Mouse (Mus musculus) hindbrain, embryonic 11.5 days (tissue): ENCODE measurements around the gene Mtus2. TPM values are rescaled to one million over a fixed set of nuclear protein-coding genes. Genes with fewer than 3 reads are reported as not detected.

ENCODE experiments used
- ATAC-seq: fragments of 200-750 bp; cut with Nextera tagmentation; 2 replicates; pipeline ENCODE4 v1.8.0; 2017; ENCODE audit warnings: mild to moderate bottlenecking, moderate TSS enrichment, moderate library complexity; ENCODE audit not compliant: low FRiP score
- DNase-seq: peaks from one replicate; pipeline ENCODE4 v3.0.0-alpha.2; 2015; ENCODE audit warnings: low spot score
- H3K27ac ChIP-seq: fragments of 300-500 bp; sonication (generic); 2 replicates; pipeline ENCODE4 v1.5.1; 2014; ENCODE audit warnings: mild to moderate bottlenecking, low read depth, low read length
- H3K27me3 ChIP-seq: fragments of 300-500 bp; sonication (generic); 2 replicates; pipeline ENCODE4 v1.6.1; 2014; ENCODE audit warnings: mild to moderate bottlenecking, low read length, moderate library complexity, mixed read lengths; ENCODE audit not compliant: control insufficient read depth, insufficient read depth
- H3K36me3 ChIP-seq: fragments of 300-500 bp; sonication (generic); 2 replicates; pipeline ENCODE4 v1.6.1; 2014; ENCODE audit warnings: mild to moderate bottlenecking, low read length, moderate library complexity, mixed read lengths; ENCODE audit not compliant: control insufficient read depth, insufficient read depth
- H3K4me1 ChIP-seq: fragments of 300-500 bp; sonication (generic); replicated peaks from 2 replicates; pipeline ENCODE4 v1.6.1; 2014; ENCODE audit warnings: low read length, mixed read lengths; ENCODE audit not compliant: control insufficient read depth, insufficient read depth
- H3K4me2 ChIP-seq: fragments of 300-500 bp; sonication (generic); replicated peaks from 2 replicates; pipeline ENCODE4 v1.6.1; 2014; ENCODE audit warnings: mild to moderate bottlenecking, low read depth, low read length
- H3K4me3 ChIP-seq: fragments of 300-500 bp; sonication (generic); 2 replicates; pipeline ENCODE4 v1.5.1; 2014; ENCODE audit warnings: low read depth, low read length
- H3K9ac ChIP-seq: fragments of 300-500 bp; sonication (generic); 2 replicates; pipeline ENCODE4 v1.6.1; 2014; ENCODE audit warnings: low read depth, low read length
- H3K9me3 ChIP-seq: fragments of 300-500 bp; sonication (generic); 2 replicates; pipeline ENCODE4 v1.6.1; 2016; ENCODE audit warnings: low read length; ENCODE audit not compliant: control insufficient read depth
- WGBS: fragments of 180-500 bp; shearing (Covaris S2); extraction: QIAGEN DNeasy Blood & Tissue Kit; methylation state at CpG from one replicate; pipeline ENCODE4 v1.1.7; 2014; 5-methylcytosine and 5-hydroxymethylcytosine counted together
- polyA plus RNA-seq: library from polyadenylated mRNA; unstranded; fragments of >200 nt; fragmentation: Nextera tagmentation; extraction: Ambion mirVana; gene quantifications from 2 replicates; pipeline ENCODE4 v1.2.1, GENCODE M21; 2014

Gene Mtus2
- polyA plus RNA-seq, 1 experiment from 2014 or later: 29.2 TPM

GRCm38 (mm10) chr5:148283177-148283576 lies 326.1 kb downstream of the Mtus2 start:
- no peaks in the 10 kb centered on the region for H3K36me3 ChIP-seq
- 88% methylated on average over 2 of the region's 2 CpGs for WGBS
- H3K4me1 ChIP-seq: no peaks in the 10 kb centered on the region
- H3K9ac ChIP-seq: no peak overlapping the region
- no peak overlapping the region for H3K4me2 ChIP-seq
- H3K27me3 ChIP-seq: no peaks in the 10 kb centered on the region
- H3K9me3 ChIP-seq: no peaks in the 10 kb centered on the region
- no peak overlapping the region for H3K4me3 ChIP-seq
- ATAC-seq (no peak), DNase-seq (no peak)
- H3K27ac ChIP-seq: no peak overlapping the region

- no peak overlapping the region for H3K27ac ChIP-seq
- H3K4me1 ChIP-seq: no peaks in the 10 kb centered on the region
- H3K4me3 ChIP-seq: no peak overlapping the region
- H3K36me3 ChIP-seq: no peaks in the 10 kb centered on the region
- no peak overlapping the region for H3K9ac ChIP-seq
- WGBS: 90% methylated on average over 3 of the region's 3 CpGs
- DNase-seq (no peak), ATAC-seq (no peak)
- no peak overlapping the region for H3K4me2 ChIP-seq
- no peaks in the 10 kb centered on the region for H3K9me3 ChIP-seq
- H3K27me3 ChIP-seq: no peaks in the 10 kb centered on the region
Observed at GRCm38 (mm10) chr5:148283584-148283983, 326.5 kb downstream of the Mtus2 start.

GRCm38 (mm10) chr5:148287529-148287928 lies 330.4 kb downstream of the Mtus2 start:
- Histone ChIP-seq H3K9ac (no peak overlapping the region), H3K4me3 (no peak overlapping the region), H3K9me3 (no peaks in the 10 kb centered on the region), H3K27ac (no peak overlapping the region), H3K4me1 (no peaks in the 10 kb centered on the region), H3K36me3 (no peaks in the 10 kb centered on the region), H3K4me2 (no peak overlapping the region), H3K27me3 (no peaks in the 10 kb centered on the region)
- 94% methylated on average over 5 of the region's 5 CpGs for WGBS
- no peak for ATAC-seq
- DNase-seq: no peak

- WGBS: 67% methylated on average over 18 of the region's 18 CpGs
- Histone ChIP-seq H3K4me3 (no peak overlapping the region), H3K4me1 (no peaks in the 10 kb centered on the region)
Observed at GRCm38 (mm10) chr5:148288804-148289203, 331.7 kb downstream of the Mtus2 start.

GRCm38 (mm10) chr5:148289951-148290350 lies 332.8 kb downstream of the Mtus2 start:
- Histone ChIP-seq H3K4me2 (no peak overlapping the region), H3K4me3 (no peak overlapping the region), H3K9ac (no peak overlapping the region), H3K36me3 (no peaks in the 10 kb centered on the region), H3K27me3 (no peaks in the 10 kb centered on the region), H3K27ac (no peak overlapping the region), H3K4me1 (no peaks in the 10 kb centered on the region), H3K9me3 (no peaks in the 10 kb centered on the region)
- no peak for ATAC-seq
- DNase-seq: no peak
- 71% methylated on average over 7 of the region's 7 CpGs for WGBS

More at GRCm38 (mm10) chr5:148288804-148289203, 331.7 kb downstream of the Mtus2 start:
- no peaks in the 10 kb centered on the region for H3K27me3 ChIP-seq
- no peak overlapping the region for H3K4me2 ChIP-seq
- no peaks in the 10 kb centered on the region for H3K9me3 ChIP-seq
- no peak overlapping the region for H3K9ac ChIP-seq
- ATAC-seq (no peak), DNase-seq (no peak)
- no peaks in the 10 kb centered on the region for H3K36me3 ChIP-seq
- no peak overlapping the region for H3K27ac ChIP-seq

GRCm38 (mm10) chr5:148292862-148293261 lies 335.7 kb downstream of the Mtus2 start:
- H3K4me2 ChIP-seq: no peak overlapping the region
- no peaks in the 10 kb centered on the region for H3K9me3 ChIP-seq
- no peaks in the 10 kb centered on the region for H3K36me3 ChIP-seq
- DNase-seq (no peak), ATAC-seq (no peak)
- no peak overlapping the region for H3K27ac ChIP-seq
- no peaks in the 10 kb centered on the region for H3K27me3 ChIP-seq
- H3K4me3 ChIP-seq: no peak overlapping the region
- H3K4me1 ChIP-seq: no peaks in the 10 kb centered on the region
- H3K9ac ChIP-seq: no peak overlapping the region
- WGBS: 83% methylated on average over 7 of the region's 7 CpGs

GRCm38 (mm10) chr5:148293346-148293745 lies 336.2 kb downstream of the Mtus2 start:
- H3K9ac ChIP-seq: no peak overlapping the region
- no peaks in the 10 kb centered on the region for H3K4me1 ChIP-seq
- no peaks in the 10 kb centered on the region for H3K9me3 ChIP-seq
- H3K4me2 ChIP-seq: no peak overlapping the region
- 85% methylated on average over 7 of the region's 7 CpGs for WGBS
- H3K27me3 ChIP-seq: no peaks in the 10 kb centered on the region
- H3K27ac ChIP-seq: no peak overlapping the region
- no peaks in the 10 kb centered on the region for H3K36me3 ChIP-seq
- ATAC-seq (no peak), DNase-seq (peak; percentile 40)
- H3K4me3 ChIP-seq: no peak overlapping the region

- Histone ChIP-seq H3K27me3 (no peaks in the 10 kb centered on the region), H3K9me3 (no peaks in the 10 kb centered on the region), H3K4me2 (no peak overlapping the region), H3K9ac (no peak overlapping the region), H3K4me1 (no peaks in the 10 kb centered on the region), H3K4me3 (no peak overlapping the region), H3K36me3 (no peaks in the 10 kb centered on the region), H3K27ac (no peak overlapping the region)
- WGBS: 83% methylated on average over 11 of the region's 11 CpGs
- ATAC-seq (no peak), DNase-seq (no peak)
Observed at GRCm38 (mm10) chr5:148302968-148303367, 345.8 kb downstream of the Mtus2 start.

- H3K36me3 ChIP-seq: no peaks in the 10 kb centered on the region
- H3K27ac ChIP-seq: no peak overlapping the region
- no peaks in the 10 kb centered on the region for H3K4me1 ChIP-seq
- H3K4me2 ChIP-seq: no peak overlapping the region
- DNase-seq (no peak), ATAC-seq (no peak)
- H3K9me3 ChIP-seq: no peaks in the 10 kb centered on the region
- no peak overlapping the region for H3K4me3 ChIP-seq
- no peak overlapping the region for H3K9ac ChIP-seq
- 89% methylated on average over 2 of the region's 2 CpGs for WGBS
- no peaks in the 10 kb centered on the region for H3K27me3 ChIP-seq
Observed at GRCm38 (mm10) chr5:148304112-148304511, 347.0 kb downstream of the Mtus2 start.
